In the genomic region with DNA sequence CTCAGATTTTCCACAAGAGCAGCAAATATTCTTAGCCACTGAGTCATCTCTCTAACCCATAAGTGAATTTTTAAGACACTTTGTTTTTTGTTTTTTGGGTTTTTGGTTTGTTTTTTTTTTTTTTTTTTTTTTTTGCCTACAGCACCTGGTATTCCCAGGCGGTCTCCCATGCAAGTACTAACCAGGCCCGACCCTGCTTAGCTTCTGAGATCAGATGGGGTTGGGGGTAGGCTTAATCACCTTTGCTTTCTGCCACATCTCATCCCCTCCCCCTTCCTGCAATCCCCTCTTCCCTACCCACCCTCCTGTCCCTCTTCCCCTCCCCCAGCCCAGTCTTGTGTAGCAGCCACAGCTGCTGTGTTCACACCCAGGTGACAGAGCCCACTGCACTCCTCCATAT, we compare ENCODE assay signal across 2 mouse cellular contexts.
A peak's percentile ranks its signal among the peaks of the same experiment; 100 is the strongest.
TF ChIP-seq lines count a peak whose summit lies in the region.

No protein-coding gene starts in this region.

TF ChIP-seq in CH12.LX, 34 proteins besides CTCF, POLR2A, EP300 and RAD21:
- no peak for TF ChIP-seq MYC (IDR thresholded peaks at IDR 0.05; ENCODE audit: low read depth, low read length)
- TF ChIP-seq SIN3A (IDR thresholded peaks at IDR 0.05; ENCODE audit: low read length): no peak
- no peak for TF ChIP-seq USF1 (IDR thresholded peaks at IDR 0.05; ENCODE audit: low read depth, low read length)
- no peak for TF ChIP-seq PAX5 (IDR thresholded peaks at IDR 0.05; ENCODE audit: low read length)
- no peak for TF ChIP-seq JUND (conservative IDR thresholded peaks at IDR 0.05; ENCODE audit: low read depth, low read length)
- TF ChIP-seq MAFK (IDR thresholded peaks at IDR 0.05; ENCODE audit: insufficient replicate concordance, low read length): no peak
- no peak for TF ChIP-seq ELF1 (IDR thresholded peaks at IDR 0.05; ENCODE audit: low read depth, low read length)
- TF ChIP-seq ZNF384 (IDR thresholded peaks at IDR 0.05; ENCODE audit: low read depth, low read length): 0 out of 2 replicates have a peak, but pooled peaks have one; percentile 5
TF ChIP-seq in CH12.LX: peak in this region for 1.

TF ChIP-seq in ES-E14, 5 proteins besides CTCF, POLR2A, EP300 and RAD21:
- TF ChIP-seq HCFC1 (IDR thresholded peaks at IDR 0.05; ENCODE audit: borderline replicate concordance, insufficient read depth, low read length) (no peak), ZNF384 (IDR thresholded peaks at IDR 0.05; ENCODE audit: low read depth, low read length) (peak; percentile 95)
